Mouse (Mus musculus) fat pad, adult 2 months (tissue): ENCODE data around the gene Tas2r104.

ENCODE experiments used
- DNase-seq: peaks from one replicate; pipeline ENCODE4 v3.0.0-alpha.2; 2011; ENCODE audit warnings: low read depth, low spot score; ENCODE audit errors: extremely low read depth

Tas2r104 gene

GRCm38 (mm10) chr6:131685644-131686043, at the start of gene Tas2r104:
Gene Tas2r104 (minus strand): TSS chr6:131685744.
- DNase-seq: no peak

GRCm38 (mm10) chr6:131712803-131713202, 27.3 kb upstream of the Tas2r104 start:
- DNase-seq: no peak

GRCm38 (mm10) chr6:131689963-131690362, 4.4 kb upstream of the Tas2r104 start, which contains the start of gene Tas2r114:
Gene Tas2r114 (minus strand): TSS chr6:131690063.
- DNase-seq: no peak

DNA sequence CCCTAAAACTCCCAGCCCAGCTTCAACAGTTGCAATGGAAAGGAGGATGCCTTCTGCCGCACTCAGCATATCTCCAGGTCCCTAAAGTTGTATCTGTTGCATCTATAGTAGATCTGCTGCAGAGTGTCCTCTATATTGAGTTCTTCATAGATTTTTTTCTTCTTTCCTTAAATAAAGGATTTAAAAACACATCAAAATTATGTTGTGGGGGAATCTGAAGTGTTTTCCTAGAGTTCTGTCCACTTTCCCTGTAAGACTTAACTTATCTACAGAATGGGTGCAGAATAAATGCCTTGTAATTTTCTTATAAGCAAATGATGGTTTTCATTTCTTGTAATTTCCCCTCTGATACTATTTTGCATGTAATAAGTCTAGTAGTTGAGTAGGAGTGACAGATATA, 1.9 kb upstream of the Tas2r104 start, which contains the start of gene Tas2r105:
Gene Tas2r105, minus strand, starts transcription at position 101 of the 400 bp plus-strand sequence.
- no peak for DNase-seq

DNA sequence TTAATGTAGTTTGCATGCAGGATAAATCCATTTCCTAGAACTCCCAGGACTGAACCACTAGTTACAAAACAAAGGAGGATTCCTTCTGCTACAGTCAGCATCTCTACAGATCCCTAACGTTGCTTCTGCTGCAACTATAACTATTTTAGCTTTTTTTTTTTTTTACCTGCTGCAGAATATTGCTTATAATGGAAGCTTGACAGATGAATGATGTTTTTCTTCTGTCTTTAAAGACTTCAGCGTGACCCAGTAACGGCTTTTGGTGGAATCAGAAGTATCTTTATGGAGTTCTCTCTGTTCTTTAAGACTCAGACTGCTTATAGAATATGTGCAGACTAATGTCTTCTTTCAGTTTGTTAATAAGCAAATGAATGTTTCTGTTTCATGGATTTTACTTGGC, 6.8 kb downstream of the Tas2r104 start, which contains the start of gene Tas2r106:
Gene Tas2r106, minus strand, starts transcription at position 101 of the 400 bp plus-strand sequence.
- DNase-seq: no peak

DNA sequence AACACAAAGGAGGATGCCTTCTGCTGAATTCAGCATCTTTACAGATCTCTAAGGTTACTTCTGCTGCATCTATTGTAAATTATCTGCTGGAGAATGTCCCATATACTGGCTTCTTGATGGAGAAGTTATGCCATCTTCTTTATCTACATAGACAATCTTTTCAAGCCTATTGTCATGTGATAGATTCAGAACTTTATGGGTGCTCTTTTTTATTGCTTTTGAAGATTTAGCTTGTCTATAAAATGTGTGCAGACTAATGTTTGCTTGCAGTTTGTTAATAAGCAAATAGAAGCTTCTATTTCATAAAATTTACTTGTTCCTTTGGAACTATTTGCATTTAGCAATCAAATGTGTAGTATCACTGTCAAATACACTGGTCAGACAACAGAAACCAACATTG, 25.5 kb downstream of the Tas2r104 start, which contains the start of gene Tas2r107:
Gene Tas2r107, minus strand, starts transcription at position 101 of the 400 bp plus-strand sequence.
- no peak for DNase-seq
